ENCODE assay signal across 7 mouse cellular contexts in genomic region chr2:10371899-10372298, GRCm38 (mm10). TPM values are rescaled to one million over a fixed set of nuclear protein-coding genes. Genes with fewer than 3 reads are reported as not detected.
A peak's percentile ranks its signal among the peaks of the same experiment; 100 is the strongest.
DNase-seq lines count a peak whose midpoint lies in the region; ATAC-seq and TF ChIP-seq lines count a peak whose summit lies in the region.

No protein-coding gene starts in this region.

- TF ChIP-seq POLR2A in limb, embryonic 14.5 days (IDR thresholded peaks at IDR 0.05; ENCODE audit: borderline replicate concordance, extremely low read depth, insufficient read depth, insufficient read length) = no peak

- H3K27me3 ChIP-seq in neural tube, embryonic 11.5 days (ENCODE audit: control insufficient read depth, insufficient read depth, low read length) = peaks cover 65% of the 10 kb centered on the region
- peaks cover 67% of the 10 kb centered on the region for H3K27me3 ChIP-seq in forebrain, embryonic 14.5 days (replicated peaks; ENCODE audit: control insufficient read depth, insufficient read depth, low read length)
- peaks cover 78% of the 10 kb centered on the region for H3K27me3 ChIP-seq in limb, embryonic 14.5 days (ENCODE audit: control insufficient read depth, insufficient read depth, low read length)
- peaks cover 20% of the 10 kb centered on the region; the same call in 1 of the 2 replicates for H3K27me3 ChIP-seq in stomach, postnatal 0 days (ENCODE audit: control insufficient read depth, insufficient read depth, low read length)

- no peak for TF ChIP-seq CTCF in stomach, postnatal 0 days (IDR thresholded peaks at IDR 0.05; ENCODE audit: low read depth)
- no peak for TF ChIP-seq CTCF in left cerebral cortex, adult 2 months (IDR thresholded peaks at IDR 0.05)

- under 1% methylated on average over 8 of the region's 18 CpGs for WGBS in neural tube, embryonic 11.5 days
- under 1% methylated on average over 9 of the region's 18 CpGs for WGBS in forebrain, embryonic 14.5 days
- 1% methylated on average over 9 of the region's 18 CpGs for WGBS in limb, embryonic 14.5 days
- WGBS in stomach, postnatal 0 days = 4% methylated on average over 8 of the region's 18 CpGs

- H3K9ac ChIP-seq in neural tube, embryonic 11.5 days (ENCODE audit: low read length) = no peak overlapping the region
- H3K9ac ChIP-seq in forebrain, embryonic 14.5 days (ENCODE audit: low read length) = no peak overlapping the region
- H3K9ac ChIP-seq in limb, embryonic 14.5 days (ENCODE audit: low read depth, low read length, severe bottlenecking) = no peak overlapping the region
- H3K9ac ChIP-seq in stomach, postnatal 0 days (ENCODE audit: low read length) = no peak overlapping the region

- TF ChIP-seq EP300 in stomach, postnatal 0 days (optimal IDR thresholded peaks at IDR 0.05) = no peak

- H3K9me3 ChIP-seq in neural tube, embryonic 11.5 days (ENCODE audit: control insufficient read depth, low read length) = no peaks in the 10 kb centered on the region
- H3K9me3 ChIP-seq in forebrain, embryonic 14.5 days (replicated peaks; ENCODE audit: control insufficient read depth, low read length) = no peaks in the 10 kb centered on the region
- no peaks in the 10 kb centered on the region for H3K9me3 ChIP-seq in limb, embryonic 14.5 days (ENCODE audit: control insufficient read depth, low read length)
- no peaks in the 10 kb centered on the region for H3K9me3 ChIP-seq in stomach, postnatal 0 days (ENCODE audit: control insufficient read depth, low read length)

- H3K27ac ChIP-seq in neural tube, embryonic 11.5 days (ENCODE audit: low read depth, low read length) = no peak overlapping the region
- no peak overlapping the region for H3K27ac ChIP-seq in forebrain, embryonic 14.5 days (ENCODE audit: low read depth, low read length)
- H3K27ac ChIP-seq in limb, embryonic 14.5 days (replicated peaks; ENCODE audit: low read depth, low read length) = no peak overlapping the region
- no peak overlapping the region for H3K27ac ChIP-seq in stomach, postnatal 0 days (replicated peaks)
- no peak overlapping the region for H3K27ac ChIP-seq in left cerebral cortex, adult 2 months

- DNase-seq in neural tube, embryonic 11.5 days (ENCODE audit: low spot score) = peak; percentile 28
- no peak for DNase-seq in neural tube, embryonic 10.5 days (ENCODE audit: extremely low spot score, low spot score)
- DNase-seq in forebrain, embryonic 14.5 days (ENCODE audit: low spot score) = no peak
- DNase-seq in limb, embryonic 14.5 days (ENCODE audit: low spot score) = no peak
- no peak for DNase-seq in stomach, postnatal 0 days (ENCODE audit: low spot score)
- no peak for DNase-seq in left cerebral cortex, adult 2 months (ENCODE audit: extremely low spot score in 1 of 2, low spot score in 2 of 2)
- no peak for DNase-seq in cerebellum, adult 9-10 months

- intact Hi-C loops in left cerebral cortex, adult 2 months (cut with DNase I) = loop anchor here (2.0 to 10.0 kb wide), 3 partner anchors 383 to 495 kb away; no protein-coding TSS in a partner anchor

- no peaks in the 10 kb centered on the region for H3K36me3 ChIP-seq in neural tube, embryonic 11.5 days (ENCODE audit: control insufficient read depth, insufficient read depth, low read length)
- H3K36me3 ChIP-seq in forebrain, embryonic 14.5 days (ENCODE audit: control insufficient read depth, insufficient read depth, low read length) = no peaks in the 10 kb centered on the region
- H3K36me3 ChIP-seq in limb, embryonic 14.5 days (ENCODE audit: control insufficient read depth, insufficient read depth, low read length) = no peaks in the 10 kb centered on the region
- H3K36me3 ChIP-seq in stomach, postnatal 0 days (ENCODE audit: control insufficient read depth, insufficient read depth, low read length) = no peaks in the 10 kb centered on the region

- H3K4me2 ChIP-seq in neural tube, embryonic 11.5 days (ENCODE audit: low read depth) = peak overlapping the region; percentile 94
- H3K4me2 ChIP-seq in forebrain, embryonic 14.5 days (ENCODE audit: low read length) = peak overlapping the region; percentile 96
- H3K4me2 ChIP-seq in limb, embryonic 14.5 days (replicated peaks; ENCODE audit: low read depth, low read length, severe bottlenecking) = peak overlapping the region; percentile 81
- H3K4me2 ChIP-seq in stomach, postnatal 0 days (replicated peaks; ENCODE audit: low read depth) = peak overlapping the region; percentile 97

- ATAC-seq in neural tube, embryonic 11.5 days (ENCODE audit: insufficient read depth, low FRiP score, low TSS enrichment) = no peak
- peak; percentile 13; the same call in 1 of the 2 replicates for ATAC-seq in forebrain, embryonic 14.5 days
- ATAC-seq in limb, embryonic 14.5 days (ENCODE audit: low FRiP score, low read depth) = 0 out of 2 replicates have a peak, but pooled peaks have one; percentile 10
- ATAC-seq in stomach, postnatal 0 days (ENCODE audit: low FRiP score, low TSS enrichment) = no peak

- H3K4me3 ChIP-seq in neural tube, embryonic 11.5 days (ENCODE audit: low read depth, low read length) = peak overlapping the region; percentile 56
- peak overlapping the region; percentile 51 for H3K4me3 ChIP-seq in forebrain, embryonic 14.5 days (ENCODE audit: low read depth, low read length)
- peak overlapping the region; percentile 59 for H3K4me3 ChIP-seq in limb, embryonic 14.5 days (replicated peaks; ENCODE audit: low read length)
- peak overlapping the region; percentile 61 for H3K4me3 ChIP-seq in stomach, postnatal 0 days (ENCODE audit: low read depth, low read length)
- H3K4me3 ChIP-seq in left cerebral cortex, adult 2 months = no peak overlapping the region

- 0 out of 2 replicates have a peak, but pooled peaks cover 6% of the 10 kb centered on the region for H3K4me1 ChIP-seq in neural tube, embryonic 11.5 days (ENCODE audit: control insufficient read depth, insufficient read depth, low read length)
- peaks cover 14% of the 10 kb centered on the region for H3K4me1 ChIP-seq in forebrain, embryonic 14.5 days (ENCODE audit: control insufficient read depth, insufficient read depth, low read length)
- H3K4me1 ChIP-seq in limb, embryonic 14.5 days (ENCODE audit: control insufficient read depth, insufficient read depth, low read length) = peaks cover 12% of the 10 kb centered on the region
- peaks cover 9% of the 10 kb centered on the region; the same call in 1 of the 2 replicates for H3K4me1 ChIP-seq in stomach, postnatal 0 days (replicated peaks; ENCODE audit: control insufficient read depth, insufficient read depth)

RNA-seq across cellular contexts. Expression of gene Sfmbt2, which starts 1.6 kb away (rescaled TPM):
- 2.0 and 2.7 TPM in 2 replicates for polyA plus RNA-seq in neural tube, embryonic 11.5 days (2014; fragmentation: Nextera tagmentation; extraction: Ambion mirVana)
- 1.8 and 2.2 TPM in 2 replicates for polyA plus RNA-seq in forebrain, embryonic 14.5 days (2014; fragmentation: Nextera tagmentation; extraction: Ambion mirVana)
- 2.2 and 2.5 TPM in 2 replicates for polyA plus RNA-seq in limb, embryonic 14.5 days (2012; rRNA removed)
- 2.5 and 3.0 TPM in 2 replicates for polyA plus RNA-seq in limb, embryonic 14.5 days (2014; fragmentation: Nextera tagmentation; extraction: Ambion mirVana)
- polyA plus RNA-seq in stomach, postnatal 0 days (2015; fragmentation: Nextera tagmentation; extraction: Ambion mirVana) = 0.63 and 0.65 TPM in 2 replicates
- 1 to 10 TPM; 3.4 to 3.7 TPM for total RNA-seq in left cerebral cortex, adult 2 months (2021)

Comparison
In these comparisons a context has a peak if more than half of its experiments do, and no peak if none do; other contexts are left out.
1. ATAC-seq: peak in forebrain, embryonic 14.5 days (single experiment) and limb, embryonic 14.5 days (single experiment); none in neural tube, embryonic 11.5 days (single experiment) and stomach, postnatal 0 days (single experiment).
2. Peak in every context shown above with its lines, with median percentiles within 50 percentile points of each other: H3K4me2 ChIP-seq.